Mouse (Mus musculus) adrenal gland, adult 2 months (tissue): ENCODE results near the gene Srrm4. TPM values are rescaled to one million over a fixed set of nuclear protein-coding genes. Genes with fewer than 3 reads are reported as not detected.

Experiments
- DNase-seq: peaks from one replicate; pipeline ENCODE4 v3.0.0; 2021
- polyA plus RNA-seq: library from polyadenylated mRNA; depleted of rRNA; stranded (reverse); fragments of >200 nt; gene quantifications from 2 replicates; pipeline ENCODE4 v1.2.3, GENCODE M21; 2012
- total RNA-seq, 2 experiments: library from RNA; stranded (reverse); gene quantifications; 2 replicates each; pipeline ENCODE4 v1.2.3; 2021

Srrm4 gene
- total and polyA plus RNA-seq, 3 experiments: 1.1 to 1.4 (median 1.2) TPM

GRCm38 (mm10) chr5:116553106-116553505 is 38.5 kb downstream of the Srrm4 start:
- DNase-seq: no peak

- DNase-seq: no peak
These were observed 39.0 kb downstream of the Srrm4 start for GRCm38 (mm10) chr5:116552584-116552983.

DNA sequence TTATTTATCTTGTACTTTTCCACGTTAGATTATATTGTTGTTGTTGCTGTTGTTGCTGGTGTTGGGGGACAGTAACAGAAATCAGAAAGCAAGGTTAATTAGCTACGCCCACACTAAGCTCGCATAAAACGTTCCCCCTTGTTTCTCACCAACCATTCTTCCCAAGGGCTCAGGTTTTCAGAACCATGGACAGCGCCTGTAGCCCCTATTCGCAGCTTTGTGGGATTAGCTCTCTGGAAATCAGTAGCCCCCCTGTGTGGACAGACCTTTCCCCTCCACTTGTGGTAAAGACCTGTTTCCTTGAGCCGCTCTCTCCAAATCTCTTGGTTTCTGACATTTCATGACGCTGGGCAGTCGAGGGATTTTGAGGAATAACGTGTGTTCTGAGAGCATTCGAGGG is 45.9 kb downstream of the Srrm4 start:
- no peak for DNase-seq

DNA sequence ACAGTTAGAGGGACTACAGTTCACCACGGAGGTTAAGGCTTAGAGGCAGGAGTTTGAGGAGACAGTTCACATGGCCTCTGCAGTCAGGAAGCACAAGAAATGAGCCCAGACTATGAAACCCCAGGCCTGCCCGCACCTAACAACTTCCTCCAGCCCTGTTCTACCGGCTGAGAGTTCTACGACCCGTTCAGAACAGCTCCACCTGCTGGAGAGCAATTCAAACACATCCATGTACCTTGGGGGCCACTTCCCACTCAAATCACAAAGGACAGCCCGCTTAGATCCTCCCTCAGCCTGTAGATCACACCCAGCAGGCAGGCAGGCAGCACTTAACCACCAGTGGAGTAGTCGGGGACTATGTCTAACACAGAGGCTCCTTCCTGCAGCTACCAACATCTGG is 49.3 kb downstream of the Srrm4 start:
- no peak for DNase-seq

GRCm38 (mm10) chr5:116541128-116541527 is 50.5 kb downstream of the Srrm4 start:
- DNase-seq: no peak

DNA sequence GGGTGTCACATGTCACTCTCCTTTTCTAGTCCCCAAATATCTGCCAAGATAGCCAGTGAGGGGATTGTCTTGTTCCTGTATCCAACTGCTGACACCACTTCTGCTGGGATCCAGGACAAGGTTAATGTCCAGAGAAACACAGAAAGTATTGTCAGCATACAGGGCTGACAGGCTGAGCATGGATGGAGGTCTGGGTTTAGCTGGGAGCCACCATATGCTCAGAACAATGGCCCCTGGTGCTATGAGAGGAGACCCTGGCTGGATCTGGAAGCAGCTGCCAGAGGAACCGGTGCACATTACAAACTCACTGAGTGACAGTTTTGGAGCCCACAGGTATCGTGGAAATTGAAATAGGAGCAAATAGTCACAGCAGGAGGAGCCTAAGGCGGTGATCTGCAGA is 52.3 kb downstream of the Srrm4 start:
- no peak for DNase-seq

DNA sequence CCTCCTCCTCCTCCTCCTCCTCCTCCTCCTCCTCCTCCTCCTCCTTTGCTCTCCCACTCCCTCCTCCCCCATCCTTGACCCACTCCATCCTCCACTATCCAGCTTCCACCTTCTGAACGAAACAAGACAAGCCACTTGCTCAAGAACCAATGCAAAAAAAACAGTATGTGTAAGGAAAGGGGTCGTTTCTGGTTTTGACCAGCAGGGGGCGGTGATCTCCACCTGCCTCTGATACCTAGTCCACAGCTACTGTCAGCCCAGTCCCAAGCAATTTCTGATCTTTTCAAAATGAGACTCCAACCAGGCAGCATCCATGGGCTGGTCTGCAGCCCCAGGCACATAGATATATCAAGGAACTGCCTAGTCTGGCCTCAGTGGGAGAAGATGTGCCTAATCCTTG is 53.1 kb downstream of the Srrm4 start:
- peak; percentile 7 for DNase-seq

DNA sequence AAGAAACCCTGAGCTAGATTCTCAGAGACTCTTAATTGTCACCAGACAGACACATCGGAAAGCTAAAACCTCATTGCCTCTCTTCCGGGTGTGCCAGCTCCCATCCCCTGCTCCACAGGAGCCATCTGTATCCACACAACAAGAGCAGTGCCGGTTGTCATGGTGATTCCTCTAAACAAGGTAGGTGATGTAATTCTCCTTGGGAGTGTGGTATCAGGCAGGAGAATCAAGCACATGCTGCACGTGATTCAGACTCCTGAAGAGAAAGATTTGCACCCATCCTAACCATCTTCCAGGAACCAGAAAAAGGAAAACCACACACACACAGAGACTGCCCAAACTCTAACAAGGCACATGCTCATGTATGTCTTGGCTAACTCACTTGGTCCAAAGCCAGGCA is 65.3 kb downstream of the Srrm4 start:
- no peak for DNase-seq

DNA sequence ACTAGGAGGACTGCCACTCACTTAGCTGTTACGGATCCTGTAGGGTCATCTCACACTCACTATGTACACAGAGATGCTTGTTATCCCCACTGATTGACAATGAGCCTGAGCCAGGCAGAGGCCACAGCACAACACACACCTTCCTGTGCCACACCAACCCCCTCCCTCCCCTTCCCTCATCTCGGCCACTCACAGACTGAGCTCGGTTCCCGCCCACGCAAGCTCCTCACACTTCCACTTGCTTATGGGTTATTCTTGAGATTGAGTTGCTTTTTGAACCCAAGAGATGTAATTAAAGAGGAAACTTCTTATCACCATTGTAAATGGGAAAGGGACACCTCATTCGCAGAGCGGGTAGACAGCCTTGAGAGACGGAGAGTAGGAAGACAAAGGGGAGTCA is 66.3 kb downstream of the Srrm4 start:
- no peak for DNase-seq

DNA sequence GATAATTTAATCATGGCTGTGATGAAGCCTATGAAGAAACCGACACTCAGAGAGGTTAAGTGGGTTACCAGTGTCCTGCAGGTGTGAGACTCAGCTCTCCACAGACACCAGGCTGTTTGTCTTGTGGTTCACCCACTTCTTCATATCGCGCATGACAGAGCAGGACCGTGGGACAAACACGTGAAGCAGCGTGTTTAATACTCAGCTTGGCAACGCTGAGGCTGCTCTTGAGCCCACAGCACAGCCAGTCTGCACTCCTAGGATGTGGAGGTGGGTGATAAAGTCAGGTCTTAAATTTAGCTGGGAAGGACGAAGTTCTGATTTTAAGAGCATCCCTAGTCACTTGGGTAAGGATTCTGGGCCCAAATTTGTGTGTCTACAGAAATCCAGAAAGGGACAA is 68.1 kb downstream of the Srrm4 start:
- DNase-seq: no peak

DNA sequence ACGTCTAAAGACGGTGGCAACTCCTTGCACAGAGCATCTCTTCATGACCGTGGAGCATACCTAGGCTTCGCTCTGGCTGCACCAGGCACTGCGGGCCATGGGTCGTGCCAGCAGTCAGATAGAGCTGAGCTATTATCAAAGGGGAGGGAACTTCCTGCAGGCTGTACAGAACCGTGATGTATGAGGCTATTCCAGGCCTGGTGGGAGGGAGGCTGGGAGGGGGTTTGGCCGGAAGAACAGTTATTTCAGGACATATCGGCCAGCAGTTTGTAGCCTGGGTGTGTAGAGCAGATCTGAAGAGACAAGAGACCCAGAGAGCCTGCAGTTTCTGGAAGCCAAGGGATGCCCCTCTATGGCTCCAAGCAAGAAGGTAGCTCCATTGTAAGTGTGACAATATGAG is 68.5 kb downstream of the Srrm4 start:
- DNase-seq: peak; percentile 17

DNA sequence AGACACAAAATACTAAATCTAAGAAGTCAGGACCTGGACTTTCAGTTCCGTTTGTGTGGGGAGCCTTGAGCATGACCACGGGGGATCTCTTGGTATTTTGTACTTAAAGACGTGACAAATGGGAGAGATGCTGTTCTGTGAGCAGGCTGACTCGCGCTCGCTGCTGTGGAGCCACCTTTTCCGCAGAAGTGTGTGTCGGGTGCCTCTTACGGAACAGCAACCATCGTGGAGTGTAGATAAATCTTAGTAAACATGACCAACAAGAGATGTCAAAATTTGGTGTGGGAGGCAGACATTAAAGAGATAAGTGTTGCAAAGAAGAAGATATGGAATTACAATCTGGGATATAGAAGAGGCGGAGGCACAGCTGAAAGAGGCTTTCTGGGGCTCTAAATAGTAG is 69.3 kb downstream of the Srrm4 start:
- DNase-seq: no peak

GRCm38 (mm10) chr5:116518047-116518446 is 73.6 kb downstream of the Srrm4 start:
- peak; percentile 25 for DNase-seq

DNA sequence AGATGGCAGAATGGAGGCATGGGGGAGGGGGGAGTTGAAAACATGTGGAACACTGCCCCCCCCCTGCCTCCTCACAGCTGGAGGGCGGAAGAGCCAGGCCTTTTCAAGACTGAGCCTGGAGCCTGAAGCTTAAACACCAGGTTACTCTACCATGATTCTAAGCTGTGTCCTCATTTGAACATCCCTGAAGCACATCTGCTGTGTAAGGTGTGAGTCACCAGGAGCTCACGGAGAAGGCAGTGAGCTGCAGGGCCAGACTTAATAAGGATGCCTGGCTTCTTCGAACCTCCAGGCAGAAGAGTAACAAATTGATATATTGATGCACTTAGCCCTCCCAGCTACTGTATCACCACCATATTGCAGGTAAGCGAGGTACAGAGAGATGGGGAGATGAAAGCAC is 79.5 kb downstream of the Srrm4 start:
- DNase-seq: no peak

DNA sequence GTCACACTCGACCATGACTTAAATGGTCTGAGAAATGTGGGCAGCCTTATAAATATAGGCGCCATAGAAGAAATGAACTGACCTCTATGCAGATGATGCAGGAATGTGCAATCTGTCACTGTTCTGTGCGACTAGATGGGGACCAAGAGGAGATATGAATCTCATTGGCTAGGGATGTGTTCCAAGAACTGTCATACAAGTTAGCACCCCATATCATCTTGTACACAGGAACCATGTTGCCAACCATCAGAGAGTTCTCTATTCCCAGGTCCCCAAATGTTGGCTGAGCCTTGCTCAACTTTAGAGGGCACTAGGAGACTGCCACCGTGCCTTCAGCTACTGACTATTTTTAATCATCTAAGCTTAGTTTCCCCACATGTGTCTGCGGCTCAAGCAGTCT is 81.4 kb downstream of the Srrm4 start:
- DNase-seq: no peak

DNA sequence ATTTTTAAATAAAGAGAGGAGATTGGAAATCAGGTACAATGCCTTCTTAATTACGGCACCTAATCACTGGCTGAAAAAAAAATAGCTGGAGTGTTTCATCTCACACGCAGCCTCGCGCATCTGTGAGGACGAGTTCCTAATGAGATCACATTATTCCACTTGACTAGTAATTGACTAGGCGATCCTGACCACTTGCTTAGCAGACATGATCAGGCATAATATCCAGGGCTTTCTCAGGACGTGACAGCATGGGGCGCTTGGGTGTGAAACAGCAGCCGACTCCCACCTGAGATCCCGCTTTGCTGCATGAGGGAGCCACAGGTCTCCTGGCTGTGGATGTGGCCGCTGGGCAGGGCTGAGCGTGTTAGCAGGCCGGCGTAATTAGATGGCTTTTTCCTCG is 90.3 kb downstream of the Srrm4 start:
- no peak for DNase-seq

DNA sequence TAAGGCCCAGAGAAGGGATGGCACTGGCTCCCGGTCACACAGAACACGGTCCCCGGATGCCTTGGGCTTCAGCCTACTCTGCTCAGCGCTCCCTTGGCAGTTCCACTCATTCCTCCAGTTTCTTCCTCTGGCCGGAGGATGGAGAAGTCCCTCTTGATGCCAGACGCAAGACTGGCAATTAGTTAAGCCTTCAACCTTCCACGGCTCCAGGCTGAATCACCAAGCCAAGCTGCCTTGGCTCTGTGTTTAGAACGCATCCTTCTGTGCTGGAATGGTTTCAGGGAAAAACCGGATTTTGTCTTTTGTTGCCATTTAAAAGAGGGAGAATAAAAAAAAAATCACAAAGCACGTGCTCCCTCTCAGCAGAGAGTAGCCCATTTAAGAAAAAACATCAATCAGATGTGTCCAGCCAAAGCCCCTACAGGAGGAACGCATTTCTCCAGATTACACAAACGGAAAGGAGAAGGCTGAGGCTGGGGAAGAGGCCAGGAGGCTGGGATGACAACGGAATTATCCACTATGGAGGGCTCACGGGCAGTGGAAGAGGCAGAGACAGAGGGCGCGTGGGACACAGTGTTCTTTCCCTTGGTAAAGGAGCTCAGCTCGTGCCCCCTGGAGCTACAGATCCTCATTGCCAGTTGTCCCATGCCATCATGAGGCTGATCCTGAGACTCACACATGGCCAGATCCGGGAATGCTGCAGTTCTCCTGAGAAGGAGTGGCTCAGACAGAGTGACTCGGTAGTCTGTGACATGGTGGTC is 92.6 kb downstream of the Srrm4 start:
- DNase-seq: no peak

DNA sequence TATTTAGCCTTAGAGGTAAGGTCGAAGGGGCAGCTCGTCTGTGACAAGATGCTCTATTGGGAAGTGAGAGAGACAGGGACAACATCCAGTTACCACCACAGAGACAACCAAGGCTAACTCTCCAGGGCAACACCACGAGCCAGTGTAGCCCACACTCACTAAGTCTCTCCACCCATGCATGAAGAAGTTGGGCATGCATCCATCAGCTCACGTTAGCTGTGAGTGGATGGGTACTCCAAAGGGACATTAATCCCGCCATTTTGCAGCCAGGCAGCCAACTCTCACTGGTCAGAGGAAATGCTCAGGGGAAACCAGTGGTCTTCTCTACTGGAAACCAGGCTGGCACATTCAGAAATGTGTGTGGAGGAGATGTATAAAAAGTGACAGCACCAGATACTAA is 93.8 kb downstream of the Srrm4 start:
- no peak for DNase-seq

GRCm38 (mm10) chr5:116497205-116497604 is 94.4 kb downstream of the Srrm4 start:
- DNase-seq: peak; percentile 57

GRCm38 (mm10) chr5:116496717-116497116 is 94.9 kb downstream of the Srrm4 start:
- no peak for DNase-seq

GRCm38 (mm10) chr5:116495466-116495865 is 96.2 kb downstream of the Srrm4 start:
- no peak for DNase-seq

DNA sequence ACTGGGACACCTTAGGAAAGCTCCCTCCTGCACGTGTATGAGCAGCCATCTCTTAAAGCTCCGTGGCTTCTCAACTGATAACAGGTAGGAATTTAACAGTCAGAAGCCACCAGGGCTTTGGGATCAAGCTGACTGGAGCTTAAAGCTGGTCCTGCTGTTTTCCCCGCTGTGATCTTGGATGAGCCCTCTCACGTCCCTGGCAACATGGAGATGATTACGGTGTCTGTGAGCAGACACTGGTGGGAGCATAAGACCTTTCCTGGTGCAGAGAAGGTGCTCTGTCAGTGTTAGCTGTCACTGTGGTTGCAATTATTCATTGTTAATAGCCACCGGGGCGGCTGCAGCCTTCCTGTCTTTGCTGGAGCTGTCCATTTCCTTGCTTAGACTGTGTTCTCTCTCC is 97.2 kb downstream of the Srrm4 start:
- no peak for DNase-seq

DNA sequence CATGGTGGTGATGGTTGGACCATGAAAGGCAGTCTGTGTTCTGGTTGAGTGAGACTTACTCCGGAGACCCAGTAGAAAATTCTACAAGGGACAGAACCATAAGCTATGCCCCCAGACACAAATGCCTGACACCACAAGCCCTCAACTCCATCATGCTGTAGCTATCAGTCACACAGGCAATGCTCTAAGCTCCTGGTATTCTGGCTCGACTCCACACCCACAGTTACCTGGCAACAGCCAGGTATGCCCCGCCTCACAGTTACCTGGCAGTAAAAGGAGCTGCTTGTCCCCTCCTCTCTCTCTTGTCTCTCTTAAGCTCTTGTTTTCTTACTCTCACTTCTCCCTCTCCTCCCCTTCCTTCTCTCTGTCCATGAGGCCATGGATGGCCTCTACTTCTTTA is 98.9 kb downstream of the Srrm4 start:
- no peak for DNase-seq

DNA sequence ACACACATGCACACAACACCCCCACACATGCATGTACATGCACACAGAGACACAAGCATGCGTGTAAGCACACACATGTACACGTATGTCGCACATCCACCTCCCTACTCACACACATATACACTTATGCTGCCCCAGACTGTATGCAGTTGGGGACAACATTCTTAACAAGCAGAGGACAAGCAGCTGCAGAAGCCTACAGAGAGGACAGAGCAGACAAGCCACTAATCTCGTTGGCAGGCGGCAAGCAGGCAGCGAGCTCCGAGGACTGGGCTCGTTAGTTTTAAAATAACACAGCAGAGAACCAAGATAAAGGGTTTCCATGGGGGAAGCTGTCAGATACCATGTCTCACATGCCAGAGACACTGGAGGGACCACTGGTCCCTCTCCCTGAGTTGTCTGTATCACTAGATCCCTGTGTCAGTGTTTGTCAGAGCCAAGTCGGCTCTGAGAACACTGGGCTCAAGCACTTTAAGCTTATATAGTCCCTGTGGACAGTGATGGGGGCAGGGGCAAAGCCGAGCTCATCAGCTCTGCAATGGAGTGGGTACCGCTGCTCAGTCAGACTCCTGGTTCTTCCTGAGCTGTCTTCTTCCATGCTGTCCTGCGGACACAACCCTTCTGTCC is 99.7 kb downstream of the Srrm4 start:
- no peak for DNase-seq
